Mouse (Mus musculus) kidney, embryonic 16.5 days (tissue): ENCODE measurements around the gene Ugt1a7c. TPM values are rescaled to one million over a fixed set of nuclear protein-coding genes. Genes with fewer than 3 reads are reported as not detected.
"Not testable (repeated sequence)": the region's sequence is repeated elsewhere in the genome, so short reads cannot be mapped to it uniquely, and the experiment has no call there.

ENCODE experiments used
- ATAC-seq: fragments of 200-750 bp; cut with Nextera tagmentation; 2 replicates; pipeline ENCODE4 v1.8.0; 2017; ENCODE audit warnings: moderate TSS enrichment; ENCODE audit not compliant: low FRiP score, low TSS enrichment
- H3K27ac ChIP-seq: fragments of 300-500 bp; sonication (generic); 2 replicates; pipeline ENCODE4 v1.5.1; 2014; ENCODE audit warnings: low read length
- H3K27me3 ChIP-seq: fragments of 300-500 bp; sonication (generic); 2 replicates; pipeline ENCODE4 v1.6.1; 2014; ENCODE audit warnings: low read length, control low read depth, mixed read lengths; ENCODE audit not compliant: insufficient read depth
- H3K36me3 ChIP-seq: fragments of 300-500 bp; sonication (generic); 2 replicates; pipeline ENCODE4 v1.6.1; 2014; ENCODE audit warnings: low read length, control low read depth, mixed read lengths; ENCODE audit not compliant: insufficient read depth
- H3K4me1 ChIP-seq: fragments of 300-500 bp; sonication (generic); 2 replicates; pipeline ENCODE4 v1.6.1; 2014; ENCODE audit warnings: low read length, control low read depth, mixed read lengths; ENCODE audit not compliant: insufficient read depth
- H3K4me2 ChIP-seq: fragments of 300-500 bp; sonication (generic); replicated peaks from 2 replicates; pipeline ENCODE4 v1.6.1; 2014; ENCODE audit warnings: low read depth, low read length
- H3K4me3 ChIP-seq: fragments of 300-500 bp; sonication (generic); 2 replicates; pipeline ENCODE4 v1.5.1; 2014; ENCODE audit warnings: mild to moderate bottlenecking, low read length
- H3K9ac ChIP-seq: fragments of 300-500 bp; sonication (generic); replicated peaks from 2 replicates; pipeline ENCODE4 v1.6.1; 2014; ENCODE audit warnings: low read length
- H3K9me3 ChIP-seq: fragments of 300-500 bp; sonication (generic); 2 replicates; pipeline ENCODE4 v1.6.1; 2016; ENCODE audit warnings: low read length, control low read depth
- whole genome bisulfite sequencing: fragments of 180-500 bp; shearing (Covaris S2); extraction: QIAGEN DNeasy Blood & Tissue Kit; methylation state at CpG from one replicate; pipeline ENCODE4 v1.1.7; 2014; 5-methylcytosine and 5-hydroxymethylcytosine counted together
- polyA plus RNA-seq: library from polyadenylated mRNA; unstranded; fragments of >200 nt; fragmentation: Nextera tagmentation; extraction: Ambion mirVana; gene quantifications from 2 replicates; pipeline ENCODE4 v1.2.1, GENCODE M21; 2015

The Ugt1a7c gene
- polyA plus RNA-seq, 1 experiment from 2014 or later, result 10.9 TPM

- 80% methylated on average over 3 of the region's 3 CpGs for WGBS
- Histone ChIP-seq H3K4me2 (no peak within 1 kb of the TSS), H3K9ac (no peak within 1 kb of the TSS), H3K27me3 (no peaks in the 10 kb centered on the region), H3K36me3 (no peaks in the 10 kb centered on the region), H3K27ac (no peak within 1 kb of the TSS), H3K4me3 (no peak within 1 kb of the TSS), H3K4me1 (no peaks in the 10 kb centered on the region), H3K9me3 (no peaks in the 10 kb centered on the region)
- ATAC-seq, result no peak
Observed at GRCm38 (mm10) chr1:88087513-88087912, 7.3 kb upstream of the Ugt1a7c start, which contains the start of gene Ugt1a8. TSS of gene Ugt1a8 (plus strand) at chr1:88087813.

GRCm38 (mm10) chr1:88092341-88092740, 2.5 kb upstream of the Ugt1a7c start:
- Histone ChIP-seq H3K4me3 (no peak overlapping the region), H3K9me3 (no peaks in the 10 kb centered on the region), H3K4me1 (peaks cover 11% of the 10 kb centered on the region; the same call in 1 of the 2 replicates), H3K4me2 (no peak overlapping the region), H3K36me3 (no peaks in the 10 kb centered on the region), H3K27me3 (no peaks in the 10 kb centered on the region), H3K27ac (no peak overlapping the region), H3K9ac (no peak overlapping the region)
- ATAC-seq, result no peak

- Histone ChIP-seq H3K27ac (peak overlapping the region; percentile 95), H3K4me1 (peaks cover 11% of the 10 kb centered on the region; the same call in 1 of the 2 replicates)
- not testable (repeated sequence) for H3K9ac ChIP-seq, H3K4me3 ChIP-seq, H3K9me3 ChIP-seq, H3K4me2 ChIP-seq, H3K27me3 ChIP-seq, H3K36me3 ChIP-seq
- ATAC-seq, result peak; percentile 62; the same call in 1 of the 2 replicates
- 60% methylated on average over 3 of the region's 3 CpGs for WGBS
Observed at GRCm38 (mm10) chr1:88094270-88094676, 589 bp upstream of the Ugt1a7c start.

- H3K4me3 ChIP-seq, H3K9ac ChIP-seq, H3K9me3 ChIP-seq, ATAC-seq, H3K4me2 ChIP-seq, H3K36me3 ChIP-seq, H3K27ac ChIP-seq, H3K27me3 ChIP-seq: not testable (repeated sequence)
- WGBS, result 83% methylated on average over 3 of the region's 3 CpGs
- peaks cover 11% of the 10 kb centered on the region; the same call in 1 of the 2 replicates for H3K4me1 ChIP-seq
Observed at GRCm38 (mm10) chr1:88098546-88098945, 3.7 kb downstream of the Ugt1a7c start.

GRCm38 (mm10) chr1:88099691-88100090, 4.8 kb downstream of the Ugt1a7c start:
- not testable (repeated sequence) for H3K36me3 ChIP-seq, H3K27ac ChIP-seq, ATAC-seq, H3K4me1 ChIP-seq, H3K27me3 ChIP-seq, H3K4me2 ChIP-seq, H3K9me3 ChIP-seq, H3K4me3 ChIP-seq, H3K9ac ChIP-seq
- WGBS, result 86% methylated on average over 2 of the region's 2 CpGs

GRCm38 (mm10) chr1:88103019-88103418, 8.2 kb downstream of the Ugt1a7c start, which contains the start of gene Ugt1a6b:
TSS of gene Ugt1a6b (plus strand) at chr1:88103252.
- H3K9me3 ChIP-seq, H3K27me3 ChIP-seq, H3K4me3 ChIP-seq, ATAC-seq, H3K4me2 ChIP-seq, H3K27ac ChIP-seq, H3K36me3 ChIP-seq, H3K9ac ChIP-seq, H3K4me1 ChIP-seq: not testable (repeated sequence)
- 75% methylated on average over 1 of the region's 3 CpGs for WGBS

GRCm38 (mm10) chr1:88103697-88104468, 9.0 kb downstream of the Ugt1a7c start:
- WGBS, result 68% methylated on average over 4 of the region's 5 CpGs
- H3K4me2 ChIP-seq, H3K4me1 ChIP-seq, H3K27me3 ChIP-seq, H3K9me3 ChIP-seq, H3K36me3 ChIP-seq, H3K4me3 ChIP-seq, H3K27ac ChIP-seq, ATAC-seq, H3K9ac ChIP-seq: not testable (repeated sequence)

GRCm38 (mm10) chr1:88104667-88105430, 10.0 kb downstream of the Ugt1a7c start:
- Histone ChIP-seq H3K4me3 (no peak overlapping the region), H3K4me2 (no peak overlapping the region), H3K27ac (no peak overlapping the region), H3K9ac (no peak overlapping the region), H3K36me3 (no peaks in the 10 kb centered on the region), H3K9me3 (no peaks in the 10 kb centered on the region), H3K4me1 (no peaks in the 10 kb centered on the region), H3K27me3 (no peaks in the 10 kb centered on the region)
- ATAC-seq, result no peak
- WGBS, result 90% methylated on average over 1 of the region's 1 CpGs

- Histone ChIP-seq H3K9me3 (no peaks in the 10 kb centered on the region), H3K27ac (no peak overlapping the region), H3K36me3 (no peaks in the 10 kb centered on the region), H3K4me1 (no peaks in the 10 kb centered on the region), H3K27me3 (no peaks in the 10 kb centered on the region), H3K4me2 (no peak overlapping the region), H3K4me3 (no peak overlapping the region), H3K9ac (no peak overlapping the region)
- no peak for ATAC-seq
- WGBS, result 47% methylated on average over 2 of the region's 2 CpGs
Observed at GRCm38 (mm10) chr1:88105656-88106055, 10.8 kb downstream of the Ugt1a7c start.

GRCm38 (mm10) chr1:88109027-88109557, 14.2 kb downstream of the Ugt1a7c start:
- not testable (repeated sequence) for H3K27me3 ChIP-seq, H3K4me2 ChIP-seq, H3K4me1 ChIP-seq, H3K4me3 ChIP-seq, H3K9ac ChIP-seq, H3K36me3 ChIP-seq, H3K9me3 ChIP-seq, H3K27ac ChIP-seq
- WGBS, result 53% methylated on average over 2 of the region's 2 CpGs
- ATAC-seq, result peak; percentile 95
